In genomic region chr5:150116216-150116905, GRCm38 (mm10) we compare ENCODE assay signal across 9 mouse cellular contexts. TPM values are rescaled to one million over a fixed set of nuclear protein-coding genes. Genes with fewer than 3 reads are reported as not detected.
DNase-seq lines count a peak whose midpoint lies in the region; ATAC-seq and TF ChIP-seq lines count a peak whose summit lies in the region.
"Had no signal": no experiment of that assay in that cellular context is flagged by ENCODE, and none has a peak within 500 bp of the region (broad histone marks: within the 10 kb centered on the region; RNA-seq: fewer than 3 reads in every experiment).

No protein-coding gene starts in this region.

- WGBS in embryonic facial prominence, embryonic 15.5 days = 59% methylated on average over 9 of the region's 9 CpGs
- WGBS in embryonic facial prominence, embryonic 10.5 days = 80% methylated on average over 9 of the region's 9 CpGs
- 72% methylated on average over 9 of the region's 9 CpGs for WGBS in intestine, embryonic 15.5 days
- WGBS in intestine, embryonic 16.5 days = 68% methylated on average over 9 of the region's 9 CpGs
- 63% methylated on average over 9 of the region's 9 CpGs for WGBS in thymus, adult 2 months

- H3K4me1 ChIP-seq in embryonic facial prominence, embryonic 15.5 days = peaks cover 23% of the 10 kb centered on the region
- peaks cover 18% of the 10 kb centered on the region for H3K4me1 ChIP-seq in embryonic facial prominence, embryonic 10.5 days
- H3K4me1 ChIP-seq in intestine, embryonic 15.5 days (replicated peaks) = peaks cover 12% of the 10 kb centered on the region; the same call in 1 of the 2 replicates
- H3K4me1 ChIP-seq in intestine, embryonic 16.5 days (ENCODE audit: control insufficient read depth, insufficient read depth, low read length) = 0 out of 2 replicates have a peak, but pooled peaks cover 6% of the 10 kb centered on the region
- peaks cover 13% of the 10 kb centered on the region for H3K4me1 ChIP-seq in thymus, adult 2 months (replicated peaks; ENCODE audit: control insufficient read depth, insufficient read depth, low read length)

- no peaks in the 10 kb centered on the region for H3K27me3 ChIP-seq in embryonic facial prominence, embryonic 15.5 days
- H3K27me3 ChIP-seq in embryonic facial prominence, embryonic 10.5 days (replicated peaks; ENCODE audit: low read depth, poor library complexity, severe bottlenecking) = peaks cover 26% of the 10 kb centered on the region
- no peaks in the 10 kb centered on the region for H3K27me3 ChIP-seq in intestine, embryonic 15.5 days (replicated peaks)
- no peaks in the 10 kb centered on the region for H3K27me3 ChIP-seq in intestine, embryonic 16.5 days (replicated peaks; ENCODE audit: control insufficient read depth, insufficient read depth, low read length)
- H3K27me3 ChIP-seq in myocyte (ENCODE audit: control insufficient read depth, insufficient read depth, insufficient read length) = no peaks in the 10 kb centered on the region
- no peaks in the 10 kb centered on the region for H3K27me3 ChIP-seq in thymus, adult 2 months (ENCODE audit: control insufficient read depth, insufficient read depth, low read length)

- TF ChIP-seq POLR2A in myocyte (IDR thresholded peaks at IDR 0.05; ENCODE audit: insufficient read length, low read depth) = no peak
- TF ChIP-seq POLR2A in thymus, adult 2 months (IDR thresholded peaks at IDR 0.05; ENCODE audit: control insufficient read depth, extremely low read depth, insufficient read depth, low read length, poor library complexity) = no peak

- H3ac ChIP-seq in myocyte (ENCODE audit: control insufficient read depth, insufficient read length) = no peak overlapping the region

- no peak overlapping the region for H3K4me2 ChIP-seq in embryonic facial prominence, embryonic 15.5 days (replicated peaks)
- H3K4me2 ChIP-seq in intestine, embryonic 15.5 days (replicated peaks) = 0 out of 2 replicates have a peak overlapping the region, but pooled peaks have one; percentile 3
- H3K4me2 ChIP-seq in intestine, embryonic 16.5 days (ENCODE audit: low read depth, low read length) = no peak overlapping the region
- H3K4me2 ChIP-seq in myocyte (ENCODE audit: low read depth) = peak overlapping the region; percentile 52
- H3K4me2 ChIP-seq: lung, embryonic 14.5 days had no signal

- DNase-seq in embryonic facial prominence, embryonic 10.5 days (ENCODE audit: low spot score) = no peak
- DNase-seq in thymus, adult 2 months = no peak
- DNase-seq in thymus, postnatal 10 days (ENCODE audit: low spot score in 2 of 2) = no peak
- DNase-seq: lung, embryonic 14.5 days had no signal

- no peak for TF ChIP-seq CTCF in thymus, adult 2 months (IDR thresholded peaks at IDR 0.05; ENCODE audit: borderline replicate concordance, control insufficient read depth, extremely low read depth, insufficient read depth, low read length, poor library complexity)

- no peak overlapping the region for H3K4me3 ChIP-seq in embryonic facial prominence, embryonic 15.5 days (replicated peaks)
- H3K4me3 ChIP-seq in embryonic facial prominence, embryonic 10.5 days = no peak overlapping the region
- H3K4me3 ChIP-seq in intestine, embryonic 15.5 days (replicated peaks) = no peak overlapping the region
- no peak overlapping the region for H3K4me3 ChIP-seq in intestine, embryonic 16.5 days (ENCODE audit: low read length)
- H3K4me3 ChIP-seq in myocyte = no peak overlapping the region
- H3K4me3 ChIP-seq in thymus, adult 2 months (ENCODE audit: control insufficient read depth, insufficient read depth, low read length) = no peak overlapping the region

- no peaks in the 10 kb centered on the region for H3K79me2 ChIP-seq in myocyte (ENCODE audit: control insufficient read depth, insufficient read depth)

- H3K9ac ChIP-seq in embryonic facial prominence, embryonic 15.5 days = no peak overlapping the region
- no peak overlapping the region for H3K9ac ChIP-seq in intestine, embryonic 15.5 days
- no peak overlapping the region for H3K9ac ChIP-seq in intestine, embryonic 16.5 days (ENCODE audit: low read depth, low read length)
- H3K9ac ChIP-seq: lung, embryonic 14.5 days had no signal

- no peaks in the 10 kb centered on the region for H3K36me3 ChIP-seq in embryonic facial prominence, embryonic 15.5 days
- no peaks in the 10 kb centered on the region for H3K36me3 ChIP-seq in embryonic facial prominence, embryonic 10.5 days (replicated peaks)
- no peaks in the 10 kb centered on the region for H3K36me3 ChIP-seq in intestine, embryonic 15.5 days
- no peaks in the 10 kb centered on the region for H3K36me3 ChIP-seq in intestine, embryonic 16.5 days (ENCODE audit: control insufficient read depth, insufficient read depth, low read length)
- no peaks in the 10 kb centered on the region for H3K36me3 ChIP-seq in myocyte (ENCODE audit: control insufficient read depth, insufficient read depth)
- H3K36me3 ChIP-seq in thymus, adult 2 months (ENCODE audit: control insufficient read depth, insufficient read depth, low read length) = no peaks in the 10 kb centered on the region

- no peak for ATAC-seq in embryonic facial prominence, embryonic 15.5 days (ENCODE audit: insufficient number of reproducible peaks, low FRiP score, low TSS enrichment, low read depth)
- no peak for ATAC-seq in intestine, embryonic 15.5 days
- no peak for ATAC-seq in intestine, embryonic 16.5 days
- peak; percentile 12; the same call in 1 of the 2 replicates for ATAC-seq in common myeloid progenitor, adult 5-6 weeks (replicated peaks; ENCODE audit: low read depth, poor library complexity, severe bottlenecking)

- H3K9me3 ChIP-seq in embryonic facial prominence, embryonic 15.5 days (replicated peaks) = no peaks in the 10 kb centered on the region
- 0 out of 2 replicates have a peak, but pooled peaks cover 6% of the 10 kb centered on the region for H3K9me3 ChIP-seq in embryonic facial prominence, embryonic 10.5 days
- H3K9me3 ChIP-seq in intestine, embryonic 15.5 days = no peaks in the 10 kb centered on the region
- no peaks in the 10 kb centered on the region for H3K9me3 ChIP-seq in intestine, embryonic 16.5 days (ENCODE audit: control insufficient read depth, low read length)

- H3K27ac ChIP-seq in embryonic facial prominence, embryonic 15.5 days (replicated peaks) = 0 out of 2 replicates have a peak overlapping the region, but pooled peaks have one; percentile 5
- H3K27ac ChIP-seq in embryonic facial prominence, embryonic 10.5 days (replicated peaks) = no peak overlapping the region
- H3K27ac ChIP-seq in intestine, embryonic 15.5 days = no peak overlapping the region
- H3K27ac ChIP-seq in intestine, embryonic 16.5 days (ENCODE audit: low read length) = no peak overlapping the region
- H3K27ac ChIP-seq in thymus, adult 2 months (ENCODE audit: control insufficient read depth, insufficient read depth, low read length) = no peak overlapping the region

TF ChIP-seq in myocyte, 11 proteins besides CTCF, POLR2A, EP300 and RAD21:
- TF ChIP-seq TCF12 (IDR thresholded peaks at IDR 0.05; ENCODE audit: insufficient read depth, poor library complexity, severe bottlenecking) (no peak), CEBPB (IDR thresholded peaks at IDR 0.05; ENCODE audit: insufficient read depth, poor library complexity, severe bottlenecking) (no peak), USF1 (IDR thresholded peaks at IDR 0.05; ENCODE audit: low read depth) (no peak), TCF3 (IDR thresholded peaks at IDR 0.05; ENCODE audit: insufficient read length, low read depth) (no peak), POLR2AphosphoS2 (IDR thresholded peaks at IDR 0.05; ENCODE audit: insufficient read length, low read depth) (no peak), REST (IDR thresholded peaks at IDR 0.05; ENCODE audit: insufficient read depth, insufficient read length) (no peak), MAX (IDR thresholded peaks at IDR 0.05; ENCODE audit: low read depth) (no peak), MYOG (IDR thresholded peaks at IDR 0.05; ENCODE audit: control insufficient read depth in 1 of 3, insufficient read depth in 1 of 3, insufficient read length in 2 of 3, low read depth in 2 of 3) (no peak)

RNA-seq across cellular contexts. Expression of gene Fry, which starts 2.1 kb away (rescaled TPM):
- 9.8 and 11.4 TPM in 2 replicates for polyA plus RNA-seq in embryonic facial prominence, embryonic 15.5 days (2015; fragmentation: Nextera tagmentation; extraction: Ambion mirVana)
- 5.6 and 7.4 TPM in 2 replicates for polyA plus RNA-seq in embryonic facial prominence, embryonic 10.5 days (2016; fragmentation: Nextera tagmentation; extraction: Ambion mirVana)
- polyA plus RNA-seq in intestine, embryonic 15.5 days (2015; fragmentation: Nextera tagmentation; extraction: Ambion mirVana) = 7.1 and 8.2 TPM in 2 replicates
- 5.6 and 6.1 TPM in 2 replicates for polyA plus RNA-seq in intestine, embryonic 16.5 days (2015; fragmentation: Nextera tagmentation; extraction: Ambion mirVana)
- 11.4 and 22.5 TPM in 2 replicates for total RNA-seq in common myeloid progenitor, adult 5-6 weeks (2017)
- 2.1 TPM for polyA plus RNA-seq in myocyte (2012; fragmentation: generic; extraction: Trizol)
- 9.3 and 9.8 TPM in 2 replicates for polyA plus RNA-seq in thymus, adult 2 months (2012; rRNA removed)

Comparison
In these comparisons a context has a peak if more than half of its experiments do, and no peak if none do; other contexts are left out.
1. H3K4me2 ChIP-seq: peak in intestine, embryonic 15.5 days (single experiment) and myocyte (single experiment); none in embryonic facial prominence, embryonic 15.5 days (single experiment) and intestine, embryonic 16.5 days (single experiment).